Mouse (Mus musculus) limb, embryonic 13.5 days (tissue): ENCODE measurements around the gene Slc5a1. TPM values are rescaled to one million over a fixed set of nuclear protein-coding genes. Genes with fewer than 3 reads are reported as not detected.

Experiments used
- ATAC-seq: fragments of 200-750 bp; cut with Nextera tagmentation; 2 replicates; pipeline ENCODE4 v1.8.0; 2017; ENCODE audit warnings: low read depth, moderate number of reproducible peaks, moderate TSS enrichment; ENCODE audit not compliant: low FRiP score
- H3K27ac ChIP-seq: fragments of 300-500 bp; sonication (generic); 2 replicates; pipeline ENCODE4 v1.5.1; 2015; ENCODE audit warnings: inconsistent platforms, mild to moderate bottlenecking, moderate library complexity
- H3K27me3 ChIP-seq: fragments of 300-500 bp; sonication (generic); 2 replicates; pipeline ENCODE4 v1.6.1; 2015; ENCODE audit warnings: mild to moderate bottlenecking, inconsistent platforms
- H3K36me3 ChIP-seq: fragments of 300-500 bp; sonication (generic); 2 replicates; pipeline ENCODE4 v1.6.1; 2015; ENCODE audit warnings: inconsistent platforms, mild to moderate bottlenecking, moderate library complexity
- H3K4me1 ChIP-seq: fragments of 300-500 bp; sonication (generic); 2 replicates; pipeline ENCODE4 v1.6.1; 2015; ENCODE audit warnings: inconsistent platforms
- H3K4me2 ChIP-seq: fragments of 300-500 bp; sonication (generic); replicated peaks from 2 replicates; pipeline ENCODE4 v1.6.1; 2015; ENCODE audit warnings: inconsistent platforms, mild to moderate bottlenecking, moderate library complexity
- H3K4me3 ChIP-seq: fragments of 300-500 bp; sonication (generic); 2 replicates; pipeline ENCODE4 v1.5.1; 2015; ENCODE audit warnings: moderate library complexity, mild to moderate bottlenecking, inconsistent platforms
- H3K9ac ChIP-seq: fragments of 300-500 bp; sonication (generic); 2 replicates; pipeline ENCODE4 v1.6.1; 2015; ENCODE audit warnings: mild to moderate bottlenecking, inconsistent platforms
- H3K9me3 ChIP-seq: fragments of 300-500 bp; sonication (generic); 2 replicates; pipeline ENCODE4 v1.6.1; 2016; ENCODE audit warnings: inconsistent platforms
- WGBS: fragments of 180-500 bp; shearing (Covaris S2); methylation state at CpG from one replicate; pipeline ENCODE4 v1.1.7; 2015; 5-methylcytosine and 5-hydroxymethylcytosine counted together
- polyA plus RNA-seq: library from polyadenylated mRNA; unstranded; fragments of >200 nt; fragmentation: Nextera tagmentation; extraction: Ambion mirVana; gene quantifications from 2 replicates; pipeline ENCODE4 v1.2.1, GENCODE M21; 2015

The Slc5a1 gene
- polyA plus RNA-seq, 1 experiment from 2014 or later = not detected

DNA sequence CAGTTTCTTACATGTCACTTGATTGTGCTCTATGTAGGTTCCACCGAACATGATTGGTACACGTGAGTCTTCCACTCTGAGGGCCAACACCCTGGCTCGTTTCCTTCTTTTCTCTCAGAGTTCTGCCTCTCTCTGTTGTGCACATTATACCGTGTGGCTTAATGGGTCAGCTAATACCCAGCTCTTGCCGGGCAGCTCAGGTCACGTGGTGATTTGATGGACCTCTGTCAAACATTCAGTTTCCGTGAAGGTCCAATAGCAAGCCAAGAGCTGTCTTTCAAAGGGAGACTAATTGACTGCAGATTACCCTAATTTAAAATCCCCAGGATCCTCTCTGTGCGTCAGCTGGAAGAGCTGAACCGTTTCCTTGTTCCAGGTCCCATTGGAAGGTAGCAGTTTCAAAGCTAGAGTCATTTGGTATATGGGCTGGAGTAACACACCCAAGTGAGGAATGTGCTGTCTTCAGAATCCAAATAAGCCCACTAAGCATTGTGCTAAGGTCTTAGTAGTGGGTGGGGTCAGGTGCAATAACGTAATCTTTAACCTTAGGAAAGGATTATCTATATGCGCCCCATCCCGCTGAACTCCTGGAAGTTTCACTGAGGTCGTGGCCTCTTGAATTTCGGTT is 3.9 kb downstream of the Slc5a1 start:
- Histone ChIP-seq H3K4me3 (no peak overlapping the region), H3K9me3 (no peaks in the 10 kb centered on the region), H3K4me2 (no peak overlapping the region), H3K27ac (no peak overlapping the region), H3K27me3 (peaks cover 36% of the 10 kb centered on the region), H3K36me3 (no peaks in the 10 kb centered on the region), H3K4me1 (0 out of 2 replicates have a peak, but pooled peaks cover 4% of the 10 kb centered on the region), H3K9ac (no peak overlapping the region)
- 72% methylated on average over 14 of the region's 14 CpGs for WGBS
- ATAC-seq = no peak

GRCm38 (mm10) chr5:33121871-33122315 is 17.9 kb downstream of the Slc5a1 start:
- Histone ChIP-seq H3K36me3 (no peaks in the 10 kb centered on the region), H3K9me3 (no peaks in the 10 kb centered on the region), H3K27me3 (no peaks in the 10 kb centered on the region), H3K4me2 (no peak overlapping the region), H3K4me1 (no peaks in the 10 kb centered on the region), H3K4me3 (no peak overlapping the region), H3K27ac (no peak overlapping the region), H3K9ac (no peak overlapping the region)
- no peak for ATAC-seq
- WGBS = 46% methylated on average over 4 of the region's 4 CpGs

- Histone ChIP-seq H3K9me3 (no peaks in the 10 kb centered on the region), H3K27ac (no peak overlapping the region), H3K4me2 (no peak overlapping the region), H3K4me1 (no peaks in the 10 kb centered on the region), H3K36me3 (no peaks in the 10 kb centered on the region), H3K4me3 (no peak overlapping the region), H3K27me3 (no peaks in the 10 kb centered on the region), H3K9ac (no peak overlapping the region)
- no peak for ATAC-seq
- 82% methylated on average over 3 of the region's 3 CpGs for WGBS
These were observed 19.6 kb downstream of the Slc5a1 start for GRCm38 (mm10) chr5:33123658-33124057.

- 93% methylated on average over 4 of the region's 4 CpGs for WGBS
These were observed 21.3 kb downstream of the Slc5a1 start for GRCm38 (mm10) chr5:33125318-33125717.

GRCm38 (mm10) chr5:33134132-33134531 is 30.1 kb downstream of the Slc5a1 start:
- no peak overlapping the region for H3K9ac ChIP-seq
- H3K36me3 ChIP-seq = no peaks in the 10 kb centered on the region
- H3K4me2 ChIP-seq = no peak overlapping the region
- 92% methylated on average over 4 of the region's 4 CpGs for WGBS
- no peaks in the 10 kb centered on the region for H3K9me3 ChIP-seq
- H3K27ac ChIP-seq = no peak overlapping the region
- 0 out of 2 replicates have a peak, but pooled peaks cover 3% of the 10 kb centered on the region for H3K4me1 ChIP-seq
- ATAC-seq = no peak
- H3K4me3 ChIP-seq = no peak overlapping the region
- no peaks in the 10 kb centered on the region for H3K27me3 ChIP-seq

More at GRCm38 (mm10) chr5:33125318-33125717, 21.3 kb downstream of the Slc5a1 start:
- Histone ChIP-seq H3K9ac (no peak overlapping the region), H3K36me3 (no peaks in the 10 kb centered on the region), H3K9me3 (no peaks in the 10 kb centered on the region), H3K4me3 (no peak overlapping the region), H3K4me2 (no peak overlapping the region), H3K27me3 (no peaks in the 10 kb centered on the region), H3K27ac (no peak overlapping the region), H3K4me1 (no peaks in the 10 kb centered on the region)
- ATAC-seq = no peak

GRCm38 (mm10) chr5:33135611-33136010 is 31.6 kb downstream of the Slc5a1 start:
- WGBS = 81% methylated on average over 5 of the region's 5 CpGs
- Histone ChIP-seq H3K36me3 (no peaks in the 10 kb centered on the region), H3K27me3 (no peaks in the 10 kb centered on the region), H3K9me3 (no peaks in the 10 kb centered on the region), H3K4me2 (no peak overlapping the region), H3K4me3 (no peak overlapping the region), H3K27ac (no peak overlapping the region), H3K4me1 (0 out of 2 replicates have a peak, but pooled peaks cover 3% of the 10 kb centered on the region), H3K9ac (no peak overlapping the region)
- no peak for ATAC-seq

GRCm38 (mm10) chr5:33142790-33143455 is 38.9 kb downstream of the Slc5a1 start:
- no peaks in the 10 kb centered on the region for H3K36me3 ChIP-seq
- H3K4me3 ChIP-seq = no peak overlapping the region
- no peak overlapping the region for H3K27ac ChIP-seq
- H3K4me1 ChIP-seq = no peaks in the 10 kb centered on the region
- no peak overlapping the region for H3K9ac ChIP-seq
- peaks cover 8% of the 10 kb centered on the region; the same call in 1 of the 2 replicates for H3K27me3 ChIP-seq
- ATAC-seq = no peak
- no peak overlapping the region for H3K4me2 ChIP-seq
- WGBS = 45% methylated on average over 7 of the region's 7 CpGs
- H3K9me3 ChIP-seq = no peaks in the 10 kb centered on the region

GRCm38 (mm10) chr5:33144025-33144424 is 40.0 kb downstream of the Slc5a1 start:
- H3K9ac ChIP-seq = no peak overlapping the region
- WGBS = 55% methylated on average over 5 of the region's 5 CpGs
- H3K4me2 ChIP-seq = no peak overlapping the region

DNA sequence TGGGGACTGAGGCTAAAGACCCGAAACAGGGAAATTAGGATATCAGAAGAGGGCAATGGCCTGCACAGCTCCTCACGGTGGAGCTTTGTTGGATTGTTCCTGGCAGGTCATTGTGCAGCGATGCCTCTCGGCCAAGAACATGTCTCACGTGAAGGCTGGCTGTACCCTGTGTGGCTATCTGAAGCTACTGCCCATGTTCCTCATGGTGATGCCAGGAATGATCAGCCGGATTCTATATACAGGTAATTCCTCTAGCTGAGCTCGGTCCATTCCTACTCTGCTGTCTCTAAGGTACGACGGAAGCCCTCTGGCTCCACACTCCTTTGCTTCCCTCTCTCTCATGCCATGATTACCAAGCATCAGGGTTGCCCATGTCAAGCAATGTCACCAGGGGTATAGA is 42.8 kb downstream of the Slc5a1 start:
- H3K27ac ChIP-seq = no peak overlapping the region
- H3K36me3 ChIP-seq = no peaks in the 10 kb centered on the region
- H3K9ac ChIP-seq = no peak overlapping the region
- no peak overlapping the region for H3K4me3 ChIP-seq
- no peaks in the 10 kb centered on the region for H3K9me3 ChIP-seq
- 0 out of 2 replicates have a peak, but pooled peaks cover 4% of the 10 kb centered on the region for H3K27me3 ChIP-seq
- no peak for ATAC-seq
- WGBS = 88% methylated on average over 9 of the region's 9 CpGs
- no peak overlapping the region for H3K4me2 ChIP-seq
- no peaks in the 10 kb centered on the region for H3K4me1 ChIP-seq

More at GRCm38 (mm10) chr5:33144025-33144424, 40.0 kb downstream of the Slc5a1 start:
- Histone ChIP-seq H3K36me3 (no peaks in the 10 kb centered on the region), H3K27ac (no peak overlapping the region), H3K4me1 (no peaks in the 10 kb centered on the region), H3K4me3 (no peak overlapping the region), H3K9me3 (no peaks in the 10 kb centered on the region), H3K27me3 (peaks cover 8% of the 10 kb centered on the region; the same call in 1 of the 2 replicates)
- no peak for ATAC-seq

GRCm38 (mm10) chr5:33147691-33148090 is 43.7 kb downstream of the Slc5a1 start:
- WGBS = 77% methylated on average over 6 of the region's 6 CpGs

GRCm38 (mm10) chr5:33193567-33193966 is 89.5 kb downstream of the Slc5a1 start:
- WGBS = 50% methylated on average over 7 of the region's 7 CpGs
- ATAC-seq = no peak
- Histone ChIP-seq H3K4me3 (no peak overlapping the region), H3K4me2 (no peak overlapping the region), H3K9ac (no peak overlapping the region), H3K27ac (no peak overlapping the region), H3K27me3 (peaks cover 5% of the 10 kb centered on the region; the same call in 1 of the 2 replicates), H3K9me3 (no peaks in the 10 kb centered on the region), H3K4me1 (no peaks in the 10 kb centered on the region), H3K36me3 (no peaks in the 10 kb centered on the region)

More at GRCm38 (mm10) chr5:33147691-33148090, 43.7 kb downstream of the Slc5a1 start:
- Histone ChIP-seq H3K27ac (no peak overlapping the region), H3K27me3 (0 out of 2 replicates have a peak, but pooled peaks cover 4% of the 10 kb centered on the region), H3K36me3 (no peaks in the 10 kb centered on the region), H3K9me3 (no peaks in the 10 kb centered on the region), H3K9ac (no peak overlapping the region), H3K4me2 (no peak overlapping the region), H3K4me1 (no peaks in the 10 kb centered on the region), H3K4me3 (no peak overlapping the region)
- no peak for ATAC-seq

GRCm38 (mm10) chr5:33195246-33195852 is 91.3 kb downstream of the Slc5a1 start:
- Histone ChIP-seq H3K27me3 (peaks cover 5% of the 10 kb centered on the region; the same call in 1 of the 2 replicates), H3K4me1 (no peaks in the 10 kb centered on the region), H3K9ac (no peak overlapping the region), H3K9me3 (no peaks in the 10 kb centered on the region), H3K27ac (no peak overlapping the region), H3K36me3 (no peaks in the 10 kb centered on the region), H3K4me3 (no peak overlapping the region), H3K4me2 (no peak overlapping the region)
- ATAC-seq = no peak
- whole genome bisulfite sequencing = 72% methylated on average over 9 of the region's 9 CpGs
